Mouse (Mus musculus) yolk sac, embryonic 10.5 days (tissue): ENCODE measurements around the gene Mlana.

Source experiments
- DNase-seq: peaks from one replicate; pipeline ENCODE4 v3.0.0-alpha.2; 2017; ENCODE audit warnings: low spot score

Gene Mlana

GRCm38 (mm10) chr19:29750994-29751393 lies 53.4 kb downstream of the Mlana start:
- no peak for DNase-seq

- no peak for DNase-seq
Observed at GRCm38 (mm10) chr19:29753939-29754338, 56.3 kb downstream of the Mlana start.
